Mouse (Mus musculus) mesoderm, embryonic 11.5 days (tissue): Measurements from ENCODE around the gene BC049762.

Experiments
- DNase-seq: peaks from one replicate; pipeline ENCODE4 v3.0.0-alpha.2; 2012; ENCODE audit warnings: low read depth, low spot score

BC049762 gene

GRCm38 (mm10) chr11:51262342-51263285 is at the start of gene BC049762:
Gene BC049762 (minus strand): TSS chr11:51263046.
- peak; percentile 99 for DNase-seq

- DNase-seq = no peak
Observed at GRCm38 (mm10) chr11:51311846-51312245, 49.0 kb upstream of the BC049762 start.

GRCm38 (mm10) chr11:51308306-51308705 is 45.5 kb upstream of the BC049762 start:
- no peak for DNase-seq

- DNase-seq = peak; percentile 25
Observed at GRCm38 (mm10) chr11:51303981-51304553, 41.2 kb upstream of the BC049762 start.

- DNase-seq = no peak
Observed at GRCm38 (mm10) chr11:51302396-51302795, 39.5 kb upstream of the BC049762 start.

GRCm38 (mm10) chr11:51298691-51299090 is 35.8 kb upstream of the BC049762 start:
- no peak for DNase-seq

GRCm38 (mm10) chr11:51295742-51296141 is 32.9 kb upstream of the BC049762 start:
- DNase-seq = no peak

GRCm38 (mm10) chr11:51293956-51294530 is 31.2 kb upstream of the BC049762 start:
- no peak for DNase-seq

GRCm38 (mm10) chr11:51290066-51290955 is 27.5 kb upstream of the BC049762 start:
- peak; percentile 66 for DNase-seq

GRCm38 (mm10) chr11:51289564-51290041 is 26.8 kb upstream of the BC049762 start, which contains the start of gene Col23a1:
Gene Col23a1 (plus strand): TSS chr11:51289920.
- DNase-seq = peak; percentile 89

GRCm38 (mm10) chr11:51274418-51274817 is 11.6 kb upstream of the BC049762 start:
- DNase-seq = no peak

- peak; percentile 44 for DNase-seq
Observed at GRCm38 (mm10) chr11:51265326-51265725, 2.5 kb upstream of the BC049762 start.

- no peak for DNase-seq
Observed at GRCm38 (mm10) chr11:51264352-51264751, 1.5 kb upstream of the BC049762 start.

- DNase-seq = peak; percentile 34
Observed at GRCm38 (mm10) chr11:51263286-51263831, 513 bp upstream of the BC049762 start.

- no peak for DNase-seq
Observed at GRCm38 (mm10) chr11:51261680-51262219, 1.1 kb downstream of the BC049762 start, which contains the start of gene Clk4. Gene Clk4 (plus strand): TSS chr11:51261730.

- no peak for DNase-seq
Observed at GRCm38 (mm10) chr11:51257006-51257405, 5.8 kb downstream of the BC049762 start.

GRCm38 (mm10) chr11:51242897-51243296 is 19.9 kb downstream of the BC049762 start:
- DNase-seq = no peak

GRCm38 (mm10) chr11:51234626-51235025 is 28.2 kb downstream of the BC049762 start:
- no peak for DNase-seq

- no peak for DNase-seq
Observed at GRCm38 (mm10) chr11:51227104-51227503, 35.7 kb downstream of the BC049762 start.

GRCm38 (mm10) chr11:51220308-51220707 is 42.5 kb downstream of the BC049762 start, which contains the start of gene Gm12569:
Gene Gm12569 (plus strand): TSS chr11:51220473.
- no peak for DNase-seq
